Mouse (Mus musculus) hindbrain, embryonic 13.5 days (tissue): ENCODE data around the gene Dnajb11. TPM values are rescaled to one million over a fixed set of nuclear protein-coding genes. Genes with fewer than 3 reads are reported as not detected.

Source experiments
- ATAC-seq: fragments of 200-750 bp; cut with Nextera tagmentation; 2 replicates; pipeline ENCODE4 v1.8.0; 2017; ENCODE audit warnings: moderate TSS enrichment; ENCODE audit not compliant: low FRiP score
- H3K27ac ChIP-seq: fragments of 300-500 bp; sonication (generic); 2 replicates; pipeline ENCODE4 v1.5.1; 2015; ENCODE audit warnings: inconsistent platforms, mild to moderate bottlenecking, moderate library complexity
- H3K27me3 ChIP-seq: fragments of 300-500 bp; sonication (generic); 2 replicates; pipeline ENCODE4 v1.6.1; 2015; ENCODE audit warnings: mild to moderate bottlenecking, inconsistent platforms
- H3K36me3 ChIP-seq: fragments of 300-500 bp; sonication (generic); 2 replicates; pipeline ENCODE4 v1.6.1; 2015; ENCODE audit warnings: mild to moderate bottlenecking, inconsistent platforms
- H3K4me1 ChIP-seq: fragments of 300-500 bp; sonication (generic); replicated peaks from 2 replicates; pipeline ENCODE4 v1.6.1; 2015; ENCODE audit warnings: inconsistent platforms
- H3K4me2 ChIP-seq: fragments of 300-500 bp; sonication (generic); 2 replicates; pipeline ENCODE4 v1.6.1; 2015; ENCODE audit warnings: inconsistent platforms, mild to moderate bottlenecking, moderate library complexity
- H3K4me3 ChIP-seq: fragments of 300-500 bp; sonication (generic); 2 replicates; pipeline ENCODE4 v1.5.1; 2015; ENCODE audit warnings: mild to moderate bottlenecking, inconsistent platforms
- H3K9ac ChIP-seq: fragments of 300-500 bp; sonication (generic); 2 replicates; pipeline ENCODE4 v1.6.1; 2015; ENCODE audit warnings: mild to moderate bottlenecking, inconsistent platforms
- H3K9me3 ChIP-seq: fragments of 300-500 bp; sonication (generic); 2 replicates; pipeline ENCODE4 v1.6.1; 2016; ENCODE audit warnings: inconsistent platforms
- WGBS: fragments of 180-500 bp; shearing (Covaris S2); methylation state at CpG from one replicate; pipeline ENCODE4 v1.1.7; 2015; 5-methylcytosine and 5-hydroxymethylcytosine counted together
- polyA plus RNA-seq: library from polyadenylated mRNA; unstranded; fragments of >200 nt; fragmentation: Nextera tagmentation; extraction: Ambion mirVana; gene quantifications from 2 replicates; pipeline ENCODE4 v1.2.1, GENCODE M21; 2015

Dnajb11 gene
- polyA plus RNA-seq, 1 experiment from 2014 or later: 101 TPM

DNA sequence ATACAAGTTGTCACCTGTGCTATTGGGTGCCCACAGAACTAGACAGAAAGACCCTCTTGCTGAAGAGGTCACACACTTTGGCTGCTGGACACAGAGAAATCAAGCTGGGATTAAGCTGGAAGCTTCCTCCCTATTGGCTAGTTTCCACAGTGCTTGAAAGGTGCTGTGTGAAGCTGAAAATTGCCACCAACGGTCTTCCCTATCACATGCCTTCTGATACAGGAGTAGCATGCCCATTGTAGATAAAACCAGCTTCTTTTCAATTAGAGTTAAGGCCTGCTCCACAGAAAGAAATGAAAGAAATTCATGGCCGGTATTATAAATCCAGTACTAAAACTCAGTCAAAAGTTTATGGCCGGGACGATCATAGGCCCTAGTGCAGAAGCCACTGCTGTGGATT is 4.9 kb upstream of the Dnajb11 start:
- WGBS: 98% methylated on average over 4 of the region's 4 CpGs

DNA sequence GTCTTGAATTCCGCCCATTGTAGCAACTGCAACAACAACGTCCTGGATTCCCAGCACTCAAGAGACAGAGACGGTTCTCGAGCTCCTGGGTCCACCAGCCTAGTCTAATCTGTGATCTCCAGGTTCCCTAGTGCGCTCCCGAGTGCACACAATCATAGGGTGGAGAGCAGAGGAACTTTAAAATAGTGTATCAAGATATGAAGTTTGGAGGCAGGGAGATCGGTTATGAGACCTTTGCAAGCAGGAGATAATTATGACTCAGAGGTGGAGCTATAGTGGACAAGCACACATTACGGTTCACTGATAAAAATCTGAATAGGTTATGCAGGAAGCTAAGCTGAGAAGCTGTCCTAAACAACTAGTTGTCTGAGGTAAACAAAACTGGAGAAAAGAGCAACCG is 872 bp upstream of the Dnajb11 start:
- no peaks in the 10 kb centered on the region for H3K36me3 ChIP-seq
- peaks cover 21% of the 10 kb centered on the region for H3K4me1 ChIP-seq
- H3K27me3 ChIP-seq: no peaks in the 10 kb centered on the region
- 16% methylated on average over 9 of the region's 9 CpGs for WGBS
- H3K4me3 ChIP-seq: peak overlapping the region; percentile 98
- H3K27ac ChIP-seq: peak overlapping the region; percentile 70
- H3K9me3 ChIP-seq: no peaks in the 10 kb centered on the region
- H3K9ac ChIP-seq: peak overlapping the region; percentile 69
- no peak for ATAC-seq
- H3K4me2 ChIP-seq: peak overlapping the region; percentile 86

More for the DNA sequence above, 4.9 kb upstream of the Dnajb11 start:
- Histone ChIP-seq H3K36me3 (no peaks in the 10 kb centered on the region), H3K9ac (no peak overlapping the region), H3K4me1 (peaks cover 6% of the 10 kb centered on the region), H3K27me3 (no peaks in the 10 kb centered on the region), H3K4me2 (no peak overlapping the region), H3K27ac (no peak overlapping the region), H3K4me3 (no peak overlapping the region), H3K9me3 (no peaks in the 10 kb centered on the region)
- no peak for ATAC-seq

DNA sequence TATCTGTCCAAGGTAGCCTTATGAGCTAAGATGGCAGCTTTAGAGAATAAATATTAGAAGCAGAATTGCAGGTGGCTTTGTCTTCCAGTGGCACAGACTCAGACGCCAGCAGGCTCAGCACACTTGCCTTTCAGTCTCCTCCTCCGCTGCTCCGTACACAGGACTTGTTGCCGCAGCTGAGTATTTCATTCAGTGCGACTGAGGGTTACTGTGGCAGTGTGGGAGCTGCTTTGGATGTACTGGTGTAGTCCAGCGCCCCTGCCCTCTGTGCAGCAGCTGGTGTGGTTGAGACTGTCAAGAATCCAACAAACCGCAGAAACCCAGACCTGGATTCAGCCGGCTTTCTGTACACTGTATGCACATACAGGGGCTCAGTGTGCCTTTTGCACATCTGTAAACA is 14.8 kb downstream of the Dnajb11 start:
- WGBS: 93% methylated on average over 8 of the region's 8 CpGs
- Histone ChIP-seq H3K4me3 (no peak overlapping the region), H3K4me1 (no peaks in the 10 kb centered on the region), H3K4me2 (no peak overlapping the region), H3K9ac (no peak overlapping the region), H3K9me3 (no peaks in the 10 kb centered on the region), H3K36me3 (peaks cover 65% of the 10 kb centered on the region), H3K27ac (no peak overlapping the region), H3K27me3 (no peaks in the 10 kb centered on the region)
- no peak for ATAC-seq

DNA sequence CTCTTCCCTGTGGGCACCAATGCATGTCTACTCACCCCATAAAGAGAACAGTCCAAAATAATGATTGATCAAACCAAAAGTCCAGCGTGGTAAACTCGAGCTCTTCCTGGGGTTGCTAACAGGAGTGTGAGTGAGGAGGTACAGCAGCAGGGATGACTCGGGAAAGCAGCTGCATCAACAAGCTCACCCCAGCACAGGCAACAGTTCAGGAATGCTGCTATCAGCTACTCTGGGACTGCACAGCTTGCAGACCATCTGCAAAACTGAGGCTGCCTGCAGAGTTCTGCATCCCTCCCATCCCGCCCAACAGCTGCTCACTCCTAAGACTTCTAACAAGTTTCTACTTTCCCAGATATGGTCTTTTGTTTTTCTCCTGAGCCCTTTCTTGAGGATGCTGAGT is 15.7 kb downstream of the Dnajb11 start:
- no peak overlapping the region for H3K4me2 ChIP-seq
- no peaks in the 10 kb centered on the region for H3K27me3 ChIP-seq
- ATAC-seq: no peak
- no peaks in the 10 kb centered on the region for H3K9me3 ChIP-seq
- no peak overlapping the region for H3K27ac ChIP-seq
- H3K4me3 ChIP-seq: no peak overlapping the region
- 83% methylated on average over 4 of the region's 4 CpGs for WGBS
- no peak overlapping the region for H3K9ac ChIP-seq
- H3K36me3 ChIP-seq: peaks cover 57% of the 10 kb centered on the region
- H3K4me1 ChIP-seq: no peaks in the 10 kb centered on the region

DNA sequence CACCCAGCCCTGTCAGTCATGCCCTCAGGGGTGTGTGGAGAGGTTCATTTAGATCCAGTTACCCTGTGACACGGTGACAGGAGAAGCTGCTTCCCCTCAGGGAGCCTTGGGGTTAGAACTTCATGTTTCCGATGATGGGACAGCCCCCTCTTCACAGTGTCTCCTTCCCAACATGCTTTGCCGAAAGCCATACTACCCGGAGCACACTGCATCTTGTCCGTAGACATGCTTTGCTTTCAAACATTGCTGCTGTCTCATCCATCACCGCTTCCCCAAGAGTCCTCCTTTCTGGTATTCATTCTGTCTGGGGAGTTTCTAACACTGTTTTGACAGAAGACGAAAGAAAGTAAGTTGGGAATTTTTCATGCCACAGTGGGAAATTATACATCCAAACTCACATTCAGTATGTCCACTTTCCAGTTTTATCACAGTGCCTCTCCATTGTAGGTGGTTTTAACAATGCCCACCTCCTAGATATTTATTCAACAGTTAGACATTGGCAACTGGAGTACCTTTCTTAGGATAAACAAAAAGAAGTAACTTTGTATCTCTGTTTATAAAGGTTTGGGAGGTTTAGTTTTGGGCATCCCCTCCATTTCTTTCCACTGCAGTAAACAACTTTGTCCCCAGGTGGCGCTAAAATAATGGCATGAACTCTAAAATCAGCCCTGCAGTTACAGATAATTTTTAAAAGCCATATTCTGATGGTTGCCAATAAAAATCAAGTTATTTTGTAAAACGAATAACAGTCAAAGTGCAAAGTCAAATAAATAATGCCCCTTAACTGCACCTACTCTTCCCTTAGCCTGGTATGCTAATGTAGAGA is 18.8 kb downstream of the Dnajb11 start:
- Histone ChIP-seq H3K4me1 (no peaks in the 10 kb centered on the region), H3K9me3 (no peaks in the 10 kb centered on the region), H3K27me3 (no peaks in the 10 kb centered on the region), H3K9ac (no peak overlapping the region), H3K27ac (no peak overlapping the region), H3K36me3 (peaks cover 26% of the 10 kb centered on the region), H3K4me3 (no peak overlapping the region), H3K4me2 (no peak overlapping the region)
- no peak for ATAC-seq
- WGBS: 51% methylated on average over 9 of the region's 9 CpGs

DNA sequence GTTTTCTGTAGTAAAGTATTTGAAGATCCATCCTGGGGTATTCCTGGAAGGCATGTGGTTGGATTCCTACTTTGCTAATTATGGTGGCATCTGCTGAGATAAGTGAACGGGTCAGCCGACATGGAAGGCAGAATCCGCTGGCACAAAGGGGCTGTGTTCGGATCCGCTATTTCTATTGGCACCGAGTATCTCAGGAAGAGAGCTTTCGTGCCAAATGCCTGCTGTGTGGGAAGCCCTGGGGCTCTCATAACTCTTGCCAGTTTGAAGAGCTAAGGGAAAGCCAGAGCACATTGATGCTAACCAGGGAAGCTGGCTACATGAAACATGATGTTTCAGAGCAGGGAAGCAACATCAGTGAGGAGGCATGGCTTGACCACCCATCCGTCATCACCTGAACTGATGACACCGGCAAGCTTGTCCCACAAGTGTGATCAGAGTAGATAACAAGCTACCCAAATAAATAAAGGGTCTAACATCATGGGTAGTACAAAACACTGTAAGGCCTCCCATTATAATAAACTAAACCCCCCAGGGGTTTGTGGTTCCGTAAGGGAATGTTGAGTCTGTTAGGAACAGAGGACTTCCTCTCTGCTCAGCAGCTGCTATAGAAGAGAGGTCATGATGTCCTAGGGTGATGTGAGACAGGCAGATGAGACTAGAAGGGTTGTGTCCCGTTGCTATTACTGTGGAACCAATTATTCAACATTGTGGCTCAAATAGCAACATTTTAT is 20.2 kb downstream of the Dnajb11 start:
- Histone ChIP-seq H3K9ac (no peak overlapping the region), H3K4me2 (no peak overlapping the region), H3K4me3 (no peak overlapping the region), H3K9me3 (no peaks in the 10 kb centered on the region), H3K4me1 (no peaks in the 10 kb centered on the region), H3K27ac (no peak overlapping the region), H3K27me3 (no peaks in the 10 kb centered on the region), H3K36me3 (peaks cover 12% of the 10 kb centered on the region)
- WGBS: 77% methylated on average over 11 of the region's 11 CpGs
- ATAC-seq: no peak

DNA sequence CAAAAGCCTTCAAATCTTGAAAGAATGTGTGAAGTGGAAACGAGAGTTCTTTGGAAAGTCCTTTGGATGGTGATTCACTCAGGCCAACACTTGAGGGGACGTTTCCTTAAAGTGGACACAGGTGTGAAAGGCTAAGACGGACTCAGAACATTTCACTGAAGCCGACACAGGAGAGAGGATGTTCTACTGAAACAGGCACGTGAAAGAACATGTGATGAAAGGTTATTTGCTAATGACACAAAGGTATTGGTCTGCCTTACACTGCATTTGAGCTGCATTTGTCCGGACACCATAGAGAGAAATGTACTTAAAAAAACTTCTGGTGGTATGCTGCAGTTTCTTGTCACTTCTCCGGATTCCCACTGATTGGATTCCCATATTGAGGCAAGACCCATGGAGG is 21.1 kb downstream of the Dnajb11 start:
- Histone ChIP-seq H3K4me2 (no peak overlapping the region), H3K36me3 (peaks cover 3% of the 10 kb centered on the region; the same call in 1 of the 2 replicates), H3K4me3 (no peak overlapping the region), H3K4me1 (no peaks in the 10 kb centered on the region), H3K27me3 (no peaks in the 10 kb centered on the region), H3K27ac (no peak overlapping the region), H3K9me3 (no peaks in the 10 kb centered on the region), H3K9ac (no peak overlapping the region)
- 81% methylated on average over 7 of the region's 7 CpGs for WGBS
- ATAC-seq: no peak

DNA sequence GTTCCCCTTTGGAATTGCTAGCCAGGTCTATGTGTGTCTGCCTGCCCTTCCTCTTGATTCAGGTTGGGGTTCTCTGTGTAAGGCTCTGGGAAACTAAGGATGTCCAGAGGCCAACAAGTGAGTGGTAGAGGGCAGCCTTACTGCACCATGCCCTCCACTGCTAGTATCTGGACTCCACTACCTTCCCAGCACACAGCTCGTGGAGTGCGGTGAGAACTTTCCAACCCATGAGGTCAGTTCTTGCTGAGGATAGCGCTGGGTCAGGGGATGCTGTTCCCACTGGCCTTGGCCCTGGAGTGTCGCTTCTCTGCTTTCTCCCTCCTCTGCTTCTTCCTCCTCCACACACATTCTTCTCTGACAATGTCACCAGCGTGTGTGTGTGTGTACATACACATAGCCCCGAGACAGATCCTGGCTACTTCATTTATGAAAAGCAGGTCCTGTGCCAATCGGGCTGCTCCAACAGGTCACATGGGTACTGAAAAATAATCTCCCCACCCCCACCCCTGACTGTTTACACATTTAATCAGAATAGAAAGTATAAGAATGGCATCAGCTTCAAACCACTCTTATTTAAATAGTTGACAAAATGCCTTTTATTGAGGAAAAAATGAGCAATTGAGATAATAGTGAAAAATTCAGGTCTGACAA is 22.4 kb downstream of the Dnajb11 start:
- Histone ChIP-seq H3K9ac (no peak overlapping the region), H3K4me1 (no peaks in the 10 kb centered on the region), H3K9me3 (no peaks in the 10 kb centered on the region), H3K4me2 (no peak overlapping the region), H3K27me3 (no peaks in the 10 kb centered on the region), H3K27ac (no peak overlapping the region), H3K4me3 (no peak overlapping the region), H3K36me3 (no peaks in the 10 kb centered on the region)
- ATAC-seq: no peak
- 75% methylated on average over 7 of the region's 7 CpGs for WGBS

DNA sequence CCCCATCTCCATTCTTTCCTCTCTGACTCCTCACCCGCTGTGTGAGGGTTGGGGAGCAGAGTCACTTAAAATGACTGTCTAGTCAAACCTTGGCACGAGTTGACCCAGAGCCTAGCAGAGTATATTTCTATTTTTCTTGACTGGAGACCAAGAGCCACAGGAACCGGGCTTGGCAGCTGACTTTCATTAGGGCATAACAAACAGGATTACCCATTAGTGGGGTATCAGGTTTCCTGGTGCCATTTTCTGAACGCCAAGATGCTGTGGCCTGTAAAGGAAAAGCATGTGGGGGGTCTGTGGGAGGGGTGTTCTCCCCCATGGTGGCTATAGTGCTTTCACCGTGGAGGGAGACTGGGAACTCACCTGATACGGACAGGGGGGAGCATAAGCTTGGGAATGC is 23.3 kb downstream of the Dnajb11 start:
- H3K4me3 ChIP-seq: no peak overlapping the region
- WGBS: 22% methylated on average over 6 of the region's 6 CpGs
- H3K4me2 ChIP-seq: no peak overlapping the region
- no peaks in the 10 kb centered on the region for H3K4me1 ChIP-seq
- no peaks in the 10 kb centered on the region for H3K27me3 ChIP-seq
- no peak overlapping the region for H3K9ac ChIP-seq
- no peak for ATAC-seq
- H3K27ac ChIP-seq: no peak overlapping the region
- no peaks in the 10 kb centered on the region for H3K9me3 ChIP-seq
- no peaks in the 10 kb centered on the region for H3K36me3 ChIP-seq

DNA sequence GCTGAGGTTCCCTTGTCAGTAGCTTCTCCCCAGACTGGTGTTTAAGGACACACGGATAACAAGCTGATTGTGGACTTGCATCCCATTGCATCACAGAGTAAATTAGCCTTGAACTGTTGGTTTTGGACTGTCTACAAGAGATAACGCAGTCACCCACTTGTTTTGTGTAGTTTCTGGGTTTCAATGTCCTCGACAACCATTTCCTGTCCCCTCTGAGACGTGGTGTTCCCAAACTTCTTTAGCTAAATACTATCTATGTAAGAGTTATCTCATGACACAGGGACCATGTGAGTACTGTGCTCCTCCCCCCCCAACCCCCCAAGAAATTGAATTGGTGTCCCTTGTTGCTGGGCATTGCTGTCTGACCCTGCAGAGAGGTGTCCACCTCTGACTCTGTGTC is 23.8 kb downstream of the Dnajb11 start:
- H3K9ac ChIP-seq: no peak overlapping the region
- WGBS: 75% methylated on average over 4 of the region's 4 CpGs
- no peaks in the 10 kb centered on the region for H3K27me3 ChIP-seq

DNA sequence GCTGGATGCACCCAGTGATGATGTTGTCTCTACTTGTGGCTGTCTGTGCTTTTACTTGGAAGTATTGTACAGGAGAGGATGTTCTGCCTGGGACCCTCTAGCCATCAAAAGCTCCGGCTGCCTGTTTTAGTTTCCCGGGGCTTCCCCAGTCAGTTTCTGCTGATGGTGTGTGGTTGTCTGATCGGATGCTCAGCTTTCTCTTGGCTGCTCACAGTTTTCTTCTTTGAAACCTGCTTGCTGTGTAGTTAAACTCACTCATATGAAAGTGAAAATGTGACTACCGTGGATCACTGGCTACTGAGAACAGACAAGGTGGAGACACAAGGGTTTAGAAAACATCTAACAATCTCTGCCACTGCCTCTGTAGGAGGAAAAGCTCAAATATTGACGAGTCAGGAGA is 25.8 kb downstream of the Dnajb11 start:
- H3K36me3 ChIP-seq: no peaks in the 10 kb centered on the region
- WGBS: 82% methylated on average over 5 of the region's 5 CpGs
- H3K9ac ChIP-seq: no peak overlapping the region
- no peak overlapping the region for H3K4me2 ChIP-seq
- no peak overlapping the region for H3K27ac ChIP-seq
- ATAC-seq: no peak
- no peaks in the 10 kb centered on the region for H3K27me3 ChIP-seq
- no peaks in the 10 kb centered on the region for H3K9me3 ChIP-seq
- no peak overlapping the region for H3K4me3 ChIP-seq
- no peaks in the 10 kb centered on the region for H3K4me1 ChIP-seq

More for the DNA sequence above, 23.8 kb downstream of the Dnajb11 start:
- Histone ChIP-seq H3K9me3 (no peaks in the 10 kb centered on the region), H3K36me3 (no peaks in the 10 kb centered on the region), H3K4me1 (no peaks in the 10 kb centered on the region), H3K4me2 (no peak overlapping the region), H3K4me3 (no peak overlapping the region), H3K27ac (no peak overlapping the region)
- no peak for ATAC-seq

DNA sequence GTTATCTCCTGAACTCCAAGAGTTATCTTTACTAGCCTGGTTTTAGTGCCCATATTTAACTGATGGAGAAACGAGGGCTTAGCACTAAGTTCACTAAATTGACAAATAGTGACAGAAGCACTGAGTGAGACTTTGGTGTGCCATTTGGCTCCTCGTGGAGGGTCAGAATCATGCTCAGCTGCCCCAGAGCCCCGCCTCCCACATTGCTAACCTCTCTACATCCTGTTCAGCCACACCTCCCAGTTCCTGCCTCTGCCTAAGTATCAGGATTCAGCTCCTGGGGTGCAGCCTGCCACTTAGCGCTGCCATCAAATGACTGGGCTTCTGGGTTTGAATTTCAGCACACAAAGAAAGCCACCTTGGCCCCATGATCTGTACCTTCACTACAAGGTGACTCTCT is 27.7 kb downstream of the Dnajb11 start:
- ATAC-seq: no peak
- Histone ChIP-seq H3K9me3 (no peaks in the 10 kb centered on the region), H3K27ac (no peak overlapping the region), H3K4me3 (no peak overlapping the region), H3K36me3 (no peaks in the 10 kb centered on the region), H3K4me2 (no peak overlapping the region), H3K4me1 (no peaks in the 10 kb centered on the region), H3K27me3 (no peaks in the 10 kb centered on the region), H3K9ac (no peak overlapping the region)
- WGBS: 57% methylated on average over 4 of the region's 4 CpGs
